Mouse (Mus musculus) midbrain, embryonic 15.5 days (tissue): ENCODE measurements around the gene Eif3l. TPM values are rescaled to one million over a fixed set of nuclear protein-coding genes. Genes with fewer than 3 reads are reported as not detected.
A peak's percentile ranks its signal among the peaks of the same experiment; 100 is the strongest.

Experiments used
- ATAC-seq: fragments of 200-750 bp; cut with Nextera tagmentation; replicated peaks from 2 replicates; pipeline ENCODE4 v1.8.0; 2017; ENCODE audit warnings: moderate TSS enrichment
- H3K27ac ChIP-seq: fragments of 300-500 bp; sonication (generic); 2 replicates; pipeline ENCODE4 v1.5.1; 2015; ENCODE audit warnings: mild to moderate bottlenecking, inconsistent platforms
- H3K27me3 ChIP-seq: fragments of 300-500 bp; sonication (generic); replicated peaks from 2 replicates; pipeline ENCODE4 v1.6.1; 2015; ENCODE audit warnings: inconsistent platforms
- H3K36me3 ChIP-seq: fragments of 300-500 bp; sonication (generic); replicated peaks from 2 replicates; pipeline ENCODE4 v1.6.1; 2015; ENCODE audit warnings: inconsistent platforms
- H3K4me1 ChIP-seq: fragments of 300-500 bp; sonication (generic); 2 replicates; pipeline ENCODE4 v1.6.1; 2015; ENCODE audit warnings: inconsistent platforms
- H3K4me2 ChIP-seq: fragments of 300-500 bp; sonication (generic); 2 replicates; pipeline ENCODE4 v1.6.1; 2015; ENCODE audit warnings: inconsistent platforms, mild to moderate bottlenecking, moderate library complexity
- H3K4me3 ChIP-seq: fragments of 300-500 bp; sonication (generic); 2 replicates; pipeline ENCODE4 v1.5.1; 2015; ENCODE audit warnings: mild to moderate bottlenecking, inconsistent platforms
- H3K9ac ChIP-seq: fragments of 300-500 bp; sonication (generic); 2 replicates; pipeline ENCODE4 v1.6.1; 2015; ENCODE audit warnings: mild to moderate bottlenecking, inconsistent platforms
- H3K9me3 ChIP-seq: fragments of 300-500 bp; sonication (generic); 2 replicates; pipeline ENCODE4 v1.6.1; 2016; ENCODE audit warnings: inconsistent platforms
- WGBS: fragments of 180-500 bp; shearing (Covaris S2); methylation state at CpG from one replicate; pipeline ENCODE4 v1.1.7; 2015; ENCODE audit warnings: mixed read lengths; 5-methylcytosine and 5-hydroxymethylcytosine counted together
- polyA plus RNA-seq: library from polyadenylated mRNA; unstranded; fragments of >200 nt; fragmentation: Nextera tagmentation; extraction: Ambion mirVana; gene quantifications from 2 replicates; pipeline ENCODE4 v1.2.1, GENCODE M21; 2015

Eif3l gene
- polyA plus RNA-seq, 1 experiment from 2014 or later, result 167 TPM

DNA sequence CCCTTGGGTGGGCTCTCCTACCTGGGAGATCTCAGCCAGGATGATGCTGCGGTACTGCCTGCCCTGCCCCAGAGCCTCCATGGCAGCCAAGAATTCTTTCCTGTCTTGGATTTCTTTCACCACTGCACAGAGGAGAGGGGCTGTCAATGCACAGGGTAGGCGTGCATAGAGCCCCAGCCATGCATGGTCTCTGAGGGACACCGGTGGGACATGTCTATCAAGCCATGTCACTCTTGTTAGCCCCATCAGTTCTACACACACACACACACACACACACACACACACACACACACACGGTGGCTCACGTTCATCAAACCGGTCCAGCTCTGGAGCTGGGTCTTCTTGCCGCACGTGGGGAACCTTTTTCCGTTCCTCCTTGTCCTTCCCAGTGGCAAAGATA, 60.4 kb downstream of the Eif3l start:
- Histone ChIP-seq H3K27ac (no peak overlapping the region), H3K27me3 (no peaks in the 10 kb centered on the region), H3K36me3 (peaks cover 15% of the 10 kb centered on the region; the same call in 1 of the 2 replicates), H3K4me2 (no peak overlapping the region), H3K4me3 (no peak overlapping the region), H3K9me3 (no peaks in the 10 kb centered on the region), H3K4me1 (peaks cover 5% of the 10 kb centered on the region), H3K9ac (no peak overlapping the region)
- ATAC-seq, result no peak
- 78% methylated on average over 9 of the region's 9 CpGs for WGBS

DNA sequence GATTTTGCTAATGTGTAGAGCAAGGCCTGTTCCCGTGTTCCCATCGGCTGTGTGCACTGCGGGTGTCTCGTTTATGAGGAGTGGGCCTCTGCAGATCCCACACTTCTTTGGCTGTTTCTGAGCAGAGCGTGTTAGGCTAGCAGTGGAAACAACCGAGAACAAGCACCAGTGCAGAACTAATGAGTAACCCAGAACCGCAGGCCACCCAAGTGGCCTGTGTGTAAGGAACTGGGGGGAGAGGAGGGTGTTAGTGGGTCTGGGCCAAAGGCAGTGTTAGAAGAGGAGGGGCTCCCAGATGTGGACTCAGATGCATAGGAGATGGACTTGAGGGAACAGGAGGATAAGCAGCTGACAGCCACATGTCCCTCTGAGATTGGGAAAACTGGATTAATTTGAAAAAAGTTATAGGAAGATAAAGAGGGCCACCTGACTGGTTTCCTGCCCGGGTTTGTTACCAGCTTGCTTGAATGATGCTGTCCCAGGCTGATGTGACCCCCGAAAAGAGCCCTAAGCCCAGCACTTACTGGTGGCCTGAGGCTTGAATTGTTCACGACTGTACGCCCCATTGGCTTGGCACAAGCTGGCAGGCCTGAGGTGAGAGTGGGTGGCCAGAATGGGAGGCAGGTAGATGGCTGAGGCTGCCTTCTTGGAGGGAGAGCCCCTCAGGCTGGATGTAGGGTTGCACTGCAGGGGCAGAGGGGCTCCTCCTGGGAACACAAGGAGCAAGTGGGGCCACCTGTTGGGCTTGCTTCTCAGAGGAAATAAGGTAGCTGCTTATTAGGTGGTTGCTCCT, 61.0 kb downstream of the Eif3l start:
- Histone ChIP-seq H3K27me3 (no peaks in the 10 kb centered on the region), H3K4me1 (peaks cover 10% of the 10 kb centered on the region), H3K9me3 (no peaks in the 10 kb centered on the region), H3K4me2 (no peak overlapping the region), H3K36me3 (peaks cover 12% of the 10 kb centered on the region; the same call in 1 of the 2 replicates), H3K9ac (no peak overlapping the region), H3K27ac (no peak overlapping the region), H3K4me3 (no peak overlapping the region)
- 72% methylated on average over 11 of the region's 11 CpGs for WGBS
- ATAC-seq, result no peak

DNA sequence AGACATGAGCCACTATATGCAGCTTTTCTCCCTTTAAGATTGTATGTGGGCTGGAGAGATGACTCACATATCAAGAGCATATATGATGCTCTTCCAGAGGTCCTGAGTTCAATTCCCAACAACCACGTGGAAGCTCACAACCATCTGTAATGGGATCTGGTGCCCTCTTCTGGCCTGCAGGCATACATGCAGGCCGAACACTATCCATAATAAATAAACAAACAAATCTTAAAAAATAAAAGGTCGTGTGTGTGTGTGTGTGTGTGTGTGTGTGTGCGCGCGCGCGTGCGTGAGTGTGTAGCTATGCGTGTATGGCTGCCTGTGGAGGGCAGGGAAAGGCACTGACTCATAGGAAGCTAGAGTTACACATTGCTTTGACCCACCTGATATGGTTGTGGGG, 64.7 kb downstream of the Eif3l start:
- H3K27ac ChIP-seq, result no peak overlapping the region
- ATAC-seq, result no peak
- H3K4me1 ChIP-seq, result peaks cover 27% of the 10 kb centered on the region
- WGBS, result 64% methylated on average over 10 of the region's 10 CpGs
- H3K4me3 ChIP-seq, result no peak overlapping the region
- H3K36me3 ChIP-seq, result 0 out of 2 replicates have a peak, but pooled peaks cover 6% of the 10 kb centered on the region
- H3K9me3 ChIP-seq, result no peaks in the 10 kb centered on the region
- no peaks in the 10 kb centered on the region for H3K27me3 ChIP-seq
- H3K4me2 ChIP-seq, result no peak overlapping the region
- H3K9ac ChIP-seq, result no peak overlapping the region

- whole genome bisulfite sequencing, result under 1% methylated on average over 57 of the region's 57 CpGs
- H3K9me3 ChIP-seq, result no peaks in the 10 kb centered on the region
- ATAC-seq, result peak; percentile 91
These were observed 66.0 kb downstream of the Eif3l start, which contains the start of the genes Polr2f and 1700088E04Rik for GRCm38 (mm10) chr15:79140866-79141565. TSS of gene Polr2f (plus strand) at chr15:79141009. TSS of gene 1700088E04Rik (minus strand) at chr15:79141253.

GRCm38 (mm10) chr15:79141566-79141917, 66.6 kb downstream of the Eif3l start:
- H3K4me3 ChIP-seq, result peak overlapping the region; percentile 91
- under 1% methylated on average over 7 of the region's 7 CpGs for WGBS

More at GRCm38 (mm10) chr15:79140866-79141565, 66.0 kb downstream of the Eif3l start, which contains the start of the genes Polr2f and 1700088E04Rik:
- Histone ChIP-seq H3K27ac (peak within 1 kb of the TSS; percentile 31; the same call in 1 of the 2 replicates), H3K4me2 (peak within 1 kb of the TSS; percentile 90), H3K9ac (peak within 1 kb of the TSS; percentile 78), H3K4me1 (peaks cover 27% of the 10 kb centered on the region), H3K4me3 (peak within 1 kb of the TSS; percentile 91), H3K27me3 (no peaks in the 10 kb centered on the region), H3K36me3 (peaks cover 11% of the 10 kb centered on the region)

DNA sequence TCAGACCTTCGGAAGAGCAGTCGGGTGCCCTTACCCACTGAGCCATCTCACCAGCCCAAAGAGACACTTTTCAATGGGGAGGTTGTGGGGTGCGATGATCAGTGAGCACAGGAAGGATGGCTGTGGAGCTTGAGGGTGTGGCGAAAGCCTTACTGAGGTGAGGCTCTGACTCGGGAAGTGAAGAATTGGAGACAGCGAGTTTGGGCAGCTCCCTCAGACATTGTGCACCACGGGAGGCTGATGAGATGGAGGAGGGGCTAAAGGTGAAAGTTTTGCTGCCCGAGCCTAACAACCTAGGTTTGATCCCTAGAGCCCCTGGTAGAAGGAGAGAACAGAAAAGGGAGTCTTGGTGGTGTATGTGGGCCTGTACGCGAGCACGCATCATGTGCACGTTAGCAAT, 68.3 kb downstream of the Eif3l start:
- ATAC-seq, result no peak
- no peaks in the 10 kb centered on the region for H3K9me3 ChIP-seq
- no peaks in the 10 kb centered on the region for H3K27me3 ChIP-seq
- 91% methylated on average over 12 of the region's 12 CpGs for WGBS
- H3K4me3 ChIP-seq, result no peak overlapping the region
- H3K4me2 ChIP-seq, result no peak overlapping the region
- H3K9ac ChIP-seq, result no peak overlapping the region
- H3K27ac ChIP-seq, result no peak overlapping the region
- H3K36me3 ChIP-seq, result peaks cover 29% of the 10 kb centered on the region
- peaks cover 27% of the 10 kb centered on the region for H3K4me1 ChIP-seq

More at GRCm38 (mm10) chr15:79141566-79141917, 66.6 kb downstream of the Eif3l start:
- peaks cover 27% of the 10 kb centered on the region for H3K4me1 ChIP-seq
- peaks cover 15% of the 10 kb centered on the region for H3K36me3 ChIP-seq
- peak overlapping the region; percentile 78 for H3K9ac ChIP-seq
- H3K27me3 ChIP-seq, result no peaks in the 10 kb centered on the region
- H3K9me3 ChIP-seq, result no peaks in the 10 kb centered on the region
- no peak; the same call in 1 of the 2 replicates for ATAC-seq
- peak overlapping the region; percentile 90 for H3K4me2 ChIP-seq
- peak overlapping the region; percentile 31; the same call in 1 of the 2 replicates for H3K27ac ChIP-seq

Other genes starting within 250 kb of the Eif3l start
- gene Cdc42ep1, start 232.6 kb upstream of the Eif3l start, polyA plus RNA-seq, result 13.1 and 15.7 TPM in 2 replicates
- 0.31 TPM in 1 of 2 replicates, not detected in the other for gene Lgals2, start 219.7 kb upstream of the Eif3l start, polyA plus RNA-seq
- 50.7 and 50.8 TPM in 2 replicates for gene Gga1, start 198.0 kb upstream of the Eif3l start, polyA plus RNA-seq
- gene Gm49510, start 175.5 kb upstream of the Eif3l start, polyA plus RNA-seq, result not detected in 2 replicates
- 3.6 and 4.2 TPM in 2 replicates for gene Sh3bp1, start 175.4 kb upstream of the Eif3l start, polyA plus RNA-seq
- gene Pdxp, start 161.3 kb upstream of the Eif3l start, polyA plus RNA-seq, result 112 and 125 TPM in 2 replicates
- 80.4 and 93.5 TPM in 2 replicates for gene Lgals1, start 148.5 kb upstream of the Eif3l start, polyA plus RNA-seq
- gene Nol12, start 140.2 kb upstream of the Eif3l start, polyA plus RNA-seq, result 62.5 and 65.8 TPM in 2 replicates
- 51.7 and 55.5 TPM in 2 replicates for gene Triobp, start 127.5 kb upstream of the Eif3l start, polyA plus RNA-seq
- 183 and 198 TPM in 2 replicates for gene H1f0, start 46.7 kb upstream of the Eif3l start, polyA plus RNA-seq
- gene Galr3, start 33.3 kb upstream of the Eif3l start, polyA plus RNA-seq, result not detected in 2 replicates
- gene Ankrd54, start 12.3 kb upstream of the Eif3l start, polyA plus RNA-seq, result 61.0 and 64.3 TPM in 2 replicates
- gene Micall1, start 33.7 kb downstream of the Eif3l start, polyA plus RNA-seq, result 13.9 and 15.8 TPM in 2 replicates
- 229 and 243 TPM in 2 replicates for gene Polr2f, start 65.8 kb downstream of the Eif3l start, polyA plus RNA-seq
- gene 1700088E04Rik, start 66.1 kb downstream of the Eif3l start, polyA plus RNA-seq, result 15.1 and 19.1 TPM in 2 replicates
- gene Sox10, start 90.1 kb downstream of the Eif3l start, polyA plus RNA-seq, result 2.9 TPM in 2 replicates
- gene Pick1, start 154.0 kb downstream of the Eif3l start, polyA plus RNA-seq, result 105 and 108 TPM in 2 replicates
- 0.78 and 1.6 TPM in 2 replicates for gene Gm49486, start 154.2 kb downstream of the Eif3l start, polyA plus RNA-seq
- gene Slc16a8, start 179.6 kb downstream of the Eif3l start, polyA plus RNA-seq, result 0.47 and 0.54 TPM in 2 replicates
- gene Baiap2l2, start 210.4 kb downstream of the Eif3l start, polyA plus RNA-seq, result 2.6 and 3.1 TPM in 2 replicates